ENCODE assay signal across 10 mouse cellular contexts in the genomic region with DNA sequence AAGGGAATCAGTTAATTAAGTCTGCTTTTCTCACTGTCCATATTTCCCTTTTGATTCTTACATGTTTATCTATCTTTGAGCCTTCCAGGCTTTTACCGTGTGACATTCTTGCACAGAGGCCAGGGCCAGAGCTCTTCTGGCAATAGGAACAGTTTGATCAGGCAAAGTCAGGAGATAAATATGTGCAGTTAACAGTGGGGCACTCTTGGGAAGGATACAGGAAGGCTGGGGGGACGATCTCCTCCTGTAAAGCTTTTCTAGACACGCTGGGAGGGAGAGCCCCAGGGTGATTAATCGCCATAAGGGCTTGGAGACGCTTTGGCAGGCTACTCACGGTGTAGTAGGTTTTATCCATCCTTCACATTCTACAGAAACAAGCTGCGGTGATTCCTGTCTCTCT. TPM values are rescaled to one million over a fixed set of nuclear protein-coding genes. Genes with fewer than 3 reads are reported as not detected.
DNase-seq lines count a peak whose midpoint lies in the region; ATAC-seq and TF ChIP-seq lines count a peak whose summit lies in the region.
"Had no signal": no experiment of that assay in that cellular context is flagged by ENCODE, and none has a peak within 500 bp of the region (broad histone marks: within the 10 kb centered on the region; RNA-seq: fewer than 3 reads in every experiment).

No protein-coding gene starts in this region.

- 0 out of 2 replicates have a peak overlapping the region, but pooled peaks have one; percentile 1 for H3K27ac ChIP-seq in layer of hippocampus, adult 2 months
- H3K27ac ChIP-seq in embryonic facial prominence, embryonic 12.5 days = peak overlapping the region; percentile 32; the same call in 1 of the 2 replicates
- H3K27ac ChIP-seq in macrophage = peak overlapping the region; percentile 100
- H3K27ac ChIP-seq: forebrain, embryonic 12.5 days had no signal

- no peak overlapping the region for H3K9ac ChIP-seq in embryonic facial prominence, embryonic 12.5 days
- H3K9ac ChIP-seq: forebrain, embryonic 12.5 days had no signal

- DNase-seq in cerebellum, postnatal 10 days = peak; percentile 15 to 31
- DNase-seq in cerebellum, postnatal 4 days (ENCODE audit: low spot score in 2 of 2) = no peak
- DNase-seq in layer of hippocampus, adult 2 months (ENCODE audit: low spot score in 2 of 2) = no peak
- no peak for DNase-seq in layer of hippocampus, postnatal 25 days (ENCODE audit: extremely low spot score in 1 of 2, low spot score in 1 of 2)
- DNase-seq in thymus, postnatal 36 days = no peak
- no peak for DNase-seq in layer of hippocampus, postnatal 14 days (ENCODE audit: low spot score in 2 of 2)
- DNase-seq: layer of hippocampus, adult 9-11 months had no signal

- H3K36me3 ChIP-seq in embryonic facial prominence, embryonic 12.5 days = no peaks in the 10 kb centered on the region
- H3K36me3 ChIP-seq in macrophage (ENCODE audit: inconsistent target) = peaks cover 12% of the 10 kb centered on the region
- H3K36me3 ChIP-seq: forebrain, embryonic 12.5 days had no signal

- no peak for ATAC-seq in embryonic facial prominence, embryonic 12.5 days (ENCODE audit: insufficient number of reproducible peaks, insufficient read depth, low FRiP score, low TSS enrichment)

- no peak for TF ChIP-seq CTCF in layer of hippocampus, adult 2 months (conservative IDR thresholded peaks at IDR 0.05)

- H3K4me1 ChIP-seq in embryonic facial prominence, embryonic 12.5 days = peaks cover 6% of the 10 kb centered on the region; the same call in 1 of the 2 replicates

- no peak overlapping the region for H3K4me3 ChIP-seq in layer of hippocampus, adult 2 months
- no peak overlapping the region for H3K4me3 ChIP-seq in embryonic facial prominence, embryonic 12.5 days
- no peak overlapping the region for H3K4me3 ChIP-seq in macrophage (ENCODE audit: inconsistent target)
- H3K4me3 ChIP-seq: forebrain, embryonic 12.5 days had no signal

- no peak overlapping the region for H3K4me2 ChIP-seq in embryonic facial prominence, embryonic 12.5 days (replicated peaks)
- H3K4me2 ChIP-seq: forebrain, embryonic 12.5 days had no signal

- no peaks in the 10 kb centered on the region for H3K9me3 ChIP-seq in embryonic facial prominence, embryonic 12.5 days
- H3K9me3 ChIP-seq: forebrain, embryonic 12.5 days had no signal

- H3K79me2 ChIP-seq in macrophage (ENCODE audit: inconsistent target) = peaks cover 69% of the 10 kb centered on the region

- 27% methylated on average over 7 of the region's 7 CpGs for WGBS in embryonic facial prominence, embryonic 12.5 days
- WGBS in macrophage (ENCODE audit: missing documents) = 13% methylated on average over 7 of the region's 7 CpGs

- H3K27me3 ChIP-seq in embryonic facial prominence, embryonic 12.5 days = no peaks in the 10 kb centered on the region
- H3K27me3 ChIP-seq: forebrain, embryonic 12.5 days had no signal

RNA-seq across cellular contexts. Expression of gene Slc9a9, which starts 22.4 kb away (rescaled TPM):
- total RNA-seq in layer of hippocampus, adult 2 months (2021) = 10 to 100 TPM; 18.3 to 19.4 TPM
- 10 to 100 TPM; 12.3 to 18.0 TPM for total RNA-seq in layer of hippocampus, postnatal 25 days (2021)
- polyA plus RNA-seq in embryonic facial prominence, embryonic 12.5 days (2016; fragmentation: Nextera tagmentation; extraction: Ambion mirVana) = 4.8 and 5.6 TPM in 2 replicates
- 1,000 to 10,000 TPM in 8 of 26 experiments, 100 to 1,000 TPM in 18; 260 to 1,350 (median 482) TPM for total RNA-seq in macrophage (2018; cell fraction: chromatin; rRNA removed)
- total RNA-seq in macrophage (2018; cell fraction: cytosol; rRNA removed) = 100 to 1,000 TPM in 13 of 26 experiments, 10 to 100 TPM in 13; 44.5 to 321 (median 150) TPM
- 1,000 to 10,000 TPM in 2 of 26 experiments, 100 to 1,000 TPM in 23, 10 to 100 TPM in 1; 86.3 to 1,212 (median 410) TPM for total RNA-seq in macrophage (2018; cell fraction: nucleus; rRNA removed)
- 108 to 246 TPM (median 219 TPM) in 3 replicates for polyA plus RNA-seq in macrophage (2018)
- 10 to 100 TPM; 15.2 to 15.6 TPM for total RNA-seq in layer of hippocampus, postnatal 14 days (2021)

Comparison
In these comparisons a context has a peak if more than half of its experiments do, and no peak if none do; other contexts are left out.
1. DNase-seq: peak in cerebellum, postnatal 10 days (2 of 2); none in cerebellum, postnatal 4 days (0 of 2), layer of hippocampus, adult 2 months (0 of 2), layer of hippocampus, postnatal 25 days (0 of 2), thymus, postnatal 36 days (0 of 2) and layer of hippocampus, postnatal 14 days (0 of 2).
2. H3K27ac ChIP-seq: peak in every context shown above with its lines; median percentile 100 in macrophage; 32 in embryonic facial prominence, embryonic 12.5 days; 1 in layer of hippocampus, adult 2 months.